Mouse (Mus musculus) embryonic facial prominence, embryonic 15.5 days (tissue): ENCODE results near the gene Zdhhc5. TPM values are rescaled to one million over a fixed set of nuclear protein-coding genes. Genes with fewer than 3 reads are reported as not detected.

ENCODE experiments used
- ATAC-seq: fragments of 200-750 bp; cut with Nextera tagmentation; 2 replicates; pipeline ENCODE4 v1.8.0; 2017; ENCODE audit warnings: low read depth, moderate TSS enrichment; ENCODE audit not compliant: insufficient number of reproducible peaks, low FRiP score, low TSS enrichment
- H3K27ac ChIP-seq: fragments of 300-500 bp; sonication (generic); replicated peaks from 2 replicates; pipeline ENCODE4 v1.5.1; 2015; ENCODE audit warnings: mild to moderate bottlenecking, inconsistent platforms
- H3K27me3 ChIP-seq: fragments of 300-500 bp; sonication (generic); 2 replicates; pipeline ENCODE4 v1.6.1; 2015; ENCODE audit warnings: inconsistent platforms
- H3K36me3 ChIP-seq: fragments of 300-500 bp; sonication (generic); 2 replicates; pipeline ENCODE4 v1.6.1; 2015; ENCODE audit warnings: mild to moderate bottlenecking, inconsistent platforms
- H3K4me1 ChIP-seq: fragments of 300-500 bp; sonication (generic); 2 replicates; pipeline ENCODE4 v1.6.1; 2015; ENCODE audit warnings: inconsistent platforms
- H3K4me2 ChIP-seq: fragments of 300-500 bp; sonication (generic); replicated peaks from 2 replicates; pipeline ENCODE4 v1.6.1; 2015; ENCODE audit warnings: mild to moderate bottlenecking, inconsistent platforms
- H3K4me3 ChIP-seq: fragments of 300-500 bp; sonication (generic); replicated peaks from 2 replicates; pipeline ENCODE4 v1.5.1; 2015; ENCODE audit warnings: mild to moderate bottlenecking, inconsistent platforms
- H3K9ac ChIP-seq: fragments of 300-500 bp; sonication (generic); 2 replicates; pipeline ENCODE4 v1.6.1; 2015; ENCODE audit warnings: inconsistent platforms
- H3K9me3 ChIP-seq: fragments of 300-500 bp; sonication (generic); replicated peaks from 2 replicates; pipeline ENCODE4 v1.6.1; 2016; ENCODE audit warnings: inconsistent platforms
- WGBS: fragments of 180-500 bp; shearing (Covaris S2); methylation state at CpG from one replicate; pipeline ENCODE4 v1.1.7; 2015; 5-methylcytosine and 5-hydroxymethylcytosine counted together
- polyA plus RNA-seq: library from polyadenylated mRNA; unstranded; fragments of >200 nt; fragmentation: Nextera tagmentation; extraction: Ambion mirVana; gene quantifications from 2 replicates; pipeline ENCODE4 v1.2.1, GENCODE M21; 2015

Gene Zdhhc5
- polyA plus RNA-seq, 1 experiment from 2014 or later: 28.1 TPM

- WGBS: 33% methylated on average over 2 of the region's 2 CpGs
Measured at GRCm38 (mm10) chr2:84662866-84663265, 52.1 kb downstream of the Zdhhc5 start.

GRCm38 (mm10) chr2:84660253-84660652 lies 54.7 kb downstream of the Zdhhc5 start:
- Histone ChIP-seq H3K27me3 (no peaks in the 10 kb centered on the region), H3K4me1 (no peaks in the 10 kb centered on the region), H3K9ac (no peak overlapping the region), H3K9me3 (no peaks in the 10 kb centered on the region), H3K4me2 (no peak overlapping the region), H3K27ac (no peak overlapping the region), H3K4me3 (no peak overlapping the region), H3K36me3 (no peaks in the 10 kb centered on the region)
- no peak for ATAC-seq
- WGBS: 67% methylated on average over 3 of the region's 3 CpGs

More at GRCm38 (mm10) chr2:84662866-84663265, 52.1 kb downstream of the Zdhhc5 start:
- H3K9me3 ChIP-seq: no peaks in the 10 kb centered on the region
- no peak for ATAC-seq
- H3K27ac ChIP-seq: no peak overlapping the region
- 0 out of 2 replicates have a peak, but pooled peaks cover 3% of the 10 kb centered on the region for H3K36me3 ChIP-seq
- H3K4me1 ChIP-seq: no peaks in the 10 kb centered on the region
- no peaks in the 10 kb centered on the region for H3K27me3 ChIP-seq
- H3K4me3 ChIP-seq: no peak overlapping the region
- H3K9ac ChIP-seq: no peak overlapping the region
- no peak overlapping the region for H3K4me2 ChIP-seq

GRCm38 (mm10) chr2:84658806-84659205 lies 56.2 kb downstream of the Zdhhc5 start, which contains the start of gene Btbd18:
Gene Btbd18 (plus strand): TSS chr2:84659079.
- no peak within 1 kb of the TSS for H3K9ac ChIP-seq
- no peak within 1 kb of the TSS for H3K27ac ChIP-seq
- H3K9me3 ChIP-seq: no peaks in the 10 kb centered on the region
- no peaks in the 10 kb centered on the region for H3K4me1 ChIP-seq
- H3K36me3 ChIP-seq: no peaks in the 10 kb centered on the region
- H3K4me3 ChIP-seq: no peak within 1 kb of the TSS
- 93% methylated on average over 32 of the region's 32 CpGs for WGBS
- ATAC-seq: no peak
- H3K27me3 ChIP-seq: no peaks in the 10 kb centered on the region
- H3K4me2 ChIP-seq: no peak within 1 kb of the TSS

GRCm38 (mm10) chr2:84655864-84656263 lies 59.1 kb downstream of the Zdhhc5 start:
- WGBS: 59% methylated on average over 1 of the region's 1 CpGs
- ATAC-seq: no peak
- no peak overlapping the region for H3K9ac ChIP-seq
- no peaks in the 10 kb centered on the region for H3K4me1 ChIP-seq
- H3K4me3 ChIP-seq: no peak overlapping the region
- H3K27ac ChIP-seq: no peak overlapping the region
- no peaks in the 10 kb centered on the region for H3K36me3 ChIP-seq
- no peaks in the 10 kb centered on the region for H3K27me3 ChIP-seq
- H3K9me3 ChIP-seq: no peaks in the 10 kb centered on the region
- H3K4me2 ChIP-seq: no peak overlapping the region

DNA sequence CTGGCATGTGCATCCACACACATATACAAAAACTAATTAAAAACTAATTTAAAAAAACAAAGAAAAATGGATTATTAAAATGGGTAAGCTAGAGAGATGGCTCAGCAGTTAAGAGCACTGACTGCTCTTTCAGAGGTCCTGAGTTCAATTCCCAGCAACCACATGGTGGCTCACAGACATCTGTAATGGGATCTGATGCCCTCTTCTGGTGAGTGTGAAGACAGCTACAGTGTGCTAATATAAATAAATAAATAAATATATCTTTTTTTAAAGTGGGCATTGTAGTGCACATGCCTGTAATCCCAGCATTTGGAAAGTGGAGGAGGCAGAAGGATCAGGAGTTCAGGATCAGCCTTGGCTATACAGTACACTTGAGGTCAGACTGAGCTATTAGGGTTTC lies 61.6 kb downstream of the Zdhhc5 start:
- Histone ChIP-seq H3K4me3 (no peak overlapping the region), H3K9ac (no peak overlapping the region), H3K4me1 (no peaks in the 10 kb centered on the region), H3K36me3 (no peaks in the 10 kb centered on the region), H3K9me3 (no peaks in the 10 kb centered on the region), H3K27me3 (no peaks in the 10 kb centered on the region), H3K27ac (no peak overlapping the region), H3K4me2 (no peak overlapping the region)
- ATAC-seq: no peak

DNA sequence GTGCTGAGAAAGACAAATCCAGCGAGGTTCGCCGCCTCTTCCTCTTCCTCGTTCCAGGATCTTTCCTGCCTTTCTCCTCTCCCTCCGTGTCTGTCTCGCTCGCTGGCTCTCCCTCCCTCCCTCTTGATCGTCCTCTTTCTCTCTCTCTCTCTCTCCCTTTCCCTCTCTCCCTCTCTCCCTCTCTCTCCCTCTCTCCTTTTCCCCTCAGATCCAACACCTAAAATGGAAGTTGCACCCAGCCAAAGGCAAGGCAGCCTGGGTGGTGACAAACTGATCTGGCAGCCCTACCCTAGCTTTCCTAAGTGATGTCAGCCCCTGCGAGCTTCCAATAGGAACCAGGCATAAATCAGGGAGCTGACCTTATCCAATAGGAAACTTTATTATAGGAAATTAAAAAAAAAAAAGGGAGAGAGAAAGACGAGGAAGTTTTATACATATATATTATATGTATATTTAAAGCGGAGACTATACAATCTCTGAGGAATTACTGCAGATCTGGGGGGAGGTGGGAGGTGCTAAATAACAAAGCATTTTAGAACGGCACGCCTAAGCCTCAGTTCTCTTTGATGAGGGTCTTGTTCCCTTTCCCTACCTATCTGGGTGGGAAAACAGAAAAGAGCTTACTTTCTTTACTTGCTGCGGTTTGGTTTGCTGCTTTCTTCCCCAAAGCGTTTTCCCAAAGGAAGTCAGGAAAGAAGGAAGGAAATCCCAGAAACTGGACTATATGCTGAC lies 64.3 kb downstream of the Zdhhc5 start, which contains the start of gene Ctnnd1:
Gene Ctnnd1, minus strand, starts transcription at position 302 of the 732 bp plus-strand sequence.
- no peaks in the 10 kb centered on the region for H3K4me1 ChIP-seq
- no peaks in the 10 kb centered on the region for H3K9me3 ChIP-seq
- peak within 1 kb of the TSS; percentile 70 for H3K4me3 ChIP-seq
- under 1% methylated on average over 15 of the region's 15 CpGs for WGBS
- H3K27me3 ChIP-seq: no peaks in the 10 kb centered on the region
- no peaks in the 10 kb centered on the region for H3K36me3 ChIP-seq
- H3K9ac ChIP-seq: peak within 1 kb of the TSS; percentile 83
- ATAC-seq: peak; percentile 98
- peak within 1 kb of the TSS; percentile 99 for H3K27ac ChIP-seq
- H3K4me2 ChIP-seq: peak within 1 kb of the TSS; percentile 57

GRCm38 (mm10) chr2:84649674-84650073 lies 65.3 kb downstream of the Zdhhc5 start:
- peak overlapping the region; percentile 83 for H3K9ac ChIP-seq
- H3K4me1 ChIP-seq: no peaks in the 10 kb centered on the region
- peak overlapping the region; percentile 57 for H3K4me2 ChIP-seq
- no peaks in the 10 kb centered on the region for H3K9me3 ChIP-seq
- no peaks in the 10 kb centered on the region for H3K27me3 ChIP-seq
- peak overlapping the region; percentile 99 for H3K27ac ChIP-seq
- WGBS: under 1% methylated on average over 10 of the region's 10 CpGs
- H3K36me3 ChIP-seq: no peaks in the 10 kb centered on the region
- H3K4me3 ChIP-seq: peak overlapping the region; percentile 70
- ATAC-seq: no peak

DNA sequence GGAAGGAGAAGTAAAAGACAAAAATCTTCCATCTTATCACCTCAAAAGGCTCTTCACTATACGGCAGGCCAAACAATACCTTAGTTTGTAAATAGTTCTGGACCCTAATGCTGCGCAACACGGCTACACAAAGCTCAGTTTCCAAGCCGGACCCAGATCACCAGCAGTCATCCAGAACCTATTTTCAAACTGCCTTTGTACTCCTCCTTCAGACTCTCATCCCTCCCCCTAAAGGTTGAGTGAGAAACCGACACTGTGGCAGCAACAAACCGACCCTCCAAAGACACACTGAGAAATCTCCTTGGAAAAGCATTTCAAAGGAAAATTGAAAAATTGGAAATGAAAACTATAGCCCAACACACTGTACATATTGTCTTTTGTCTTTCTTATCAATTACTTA lies 66.6 kb downstream of the Zdhhc5 start:
- Histone ChIP-seq H3K4me2 (peak overlapping the region; percentile 57), H3K27ac (0 out of 2 replicates have a peak overlapping the region, but pooled peaks have one; percentile 8), H3K27me3 (no peaks in the 10 kb centered on the region), H3K4me3 (peak overlapping the region; percentile 70), H3K9ac (0 out of 2 replicates have a peak overlapping the region, but pooled peaks have one; percentile 18), H3K36me3 (no peaks in the 10 kb centered on the region), H3K4me1 (peaks cover 4% of the 10 kb centered on the region; the same call in 1 of the 2 replicates), H3K9me3 (no peaks in the 10 kb centered on the region)
- WGBS: 32% methylated on average over 6 of the region's 6 CpGs
- no peak for ATAC-seq

GRCm38 (mm10) chr2:84647051-84647568 lies 67.9 kb downstream of the Zdhhc5 start:
- H3K9me3 ChIP-seq: no peaks in the 10 kb centered on the region
- H3K27ac ChIP-seq: no peak overlapping the region
- H3K36me3 ChIP-seq: no peaks in the 10 kb centered on the region
- no peak for ATAC-seq
- H3K27me3 ChIP-seq: no peaks in the 10 kb centered on the region
- WGBS: 90% methylated on average over 6 of the region's 6 CpGs
- H3K9ac ChIP-seq: no peak overlapping the region
- no peak overlapping the region for H3K4me2 ChIP-seq
- H3K4me1 ChIP-seq: peaks cover 4% of the 10 kb centered on the region; the same call in 1 of the 2 replicates
- 0 out of 2 replicates have a peak overlapping the region, but pooled peaks have one; percentile 0 for H3K4me3 ChIP-seq

DNA sequence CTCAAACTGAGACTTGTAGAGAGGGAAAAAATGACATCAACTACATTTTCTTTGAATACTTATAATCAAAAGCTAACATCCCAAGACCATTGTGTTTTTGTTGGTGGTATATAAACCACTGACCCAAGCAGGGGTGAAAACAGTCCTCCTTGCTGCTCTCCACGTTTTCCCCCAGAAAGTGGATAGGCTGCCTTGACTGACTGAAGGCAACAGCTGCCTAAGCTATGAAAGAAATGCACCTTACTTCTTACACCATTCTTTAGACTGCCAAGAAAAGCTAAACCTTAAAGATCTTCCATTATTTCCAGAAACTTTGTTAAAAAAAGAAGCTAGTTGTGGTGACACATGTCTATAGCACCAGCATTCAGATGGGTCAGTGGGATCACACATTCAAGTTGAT lies 68.8 kb downstream of the Zdhhc5 start:
- H3K36me3 ChIP-seq: no peaks in the 10 kb centered on the region
- H3K9me3 ChIP-seq: no peaks in the 10 kb centered on the region
- no peaks in the 10 kb centered on the region for H3K27me3 ChIP-seq
- no peak overlapping the region for H3K27ac ChIP-seq
- 75% methylated on average over 1 of the region's 1 CpGs for WGBS
- no peak for ATAC-seq
- no peak overlapping the region for H3K4me2 ChIP-seq
- H3K4me3 ChIP-seq: no peak overlapping the region
- H3K4me1 ChIP-seq: peaks cover 4% of the 10 kb centered on the region; the same call in 1 of the 2 replicates
- no peak overlapping the region for H3K9ac ChIP-seq

- Histone ChIP-seq H3K9me3 (no peaks in the 10 kb centered on the region), H3K27me3 (no peaks in the 10 kb centered on the region), H3K27ac (no peak overlapping the region), H3K4me3 (no peak overlapping the region), H3K4me2 (no peak overlapping the region), H3K4me1 (peaks cover 39% of the 10 kb centered on the region), H3K9ac (no peak overlapping the region), H3K36me3 (no peaks in the 10 kb centered on the region)
- no peak for ATAC-seq
Measured at GRCm38 (mm10) chr2:84640833-84641232, 74.1 kb downstream of the Zdhhc5 start.
